Mouse (Mus musculus) cerebellum, adult 18-20 months (tissue): ENCODE measurements around the gene Rps29.

Experiments used
- DNase-seq, 2 experiments: peaks; one replicate each; pipeline ENCODE4 v3.0.0; 2021

Rps29 gene

DNA sequence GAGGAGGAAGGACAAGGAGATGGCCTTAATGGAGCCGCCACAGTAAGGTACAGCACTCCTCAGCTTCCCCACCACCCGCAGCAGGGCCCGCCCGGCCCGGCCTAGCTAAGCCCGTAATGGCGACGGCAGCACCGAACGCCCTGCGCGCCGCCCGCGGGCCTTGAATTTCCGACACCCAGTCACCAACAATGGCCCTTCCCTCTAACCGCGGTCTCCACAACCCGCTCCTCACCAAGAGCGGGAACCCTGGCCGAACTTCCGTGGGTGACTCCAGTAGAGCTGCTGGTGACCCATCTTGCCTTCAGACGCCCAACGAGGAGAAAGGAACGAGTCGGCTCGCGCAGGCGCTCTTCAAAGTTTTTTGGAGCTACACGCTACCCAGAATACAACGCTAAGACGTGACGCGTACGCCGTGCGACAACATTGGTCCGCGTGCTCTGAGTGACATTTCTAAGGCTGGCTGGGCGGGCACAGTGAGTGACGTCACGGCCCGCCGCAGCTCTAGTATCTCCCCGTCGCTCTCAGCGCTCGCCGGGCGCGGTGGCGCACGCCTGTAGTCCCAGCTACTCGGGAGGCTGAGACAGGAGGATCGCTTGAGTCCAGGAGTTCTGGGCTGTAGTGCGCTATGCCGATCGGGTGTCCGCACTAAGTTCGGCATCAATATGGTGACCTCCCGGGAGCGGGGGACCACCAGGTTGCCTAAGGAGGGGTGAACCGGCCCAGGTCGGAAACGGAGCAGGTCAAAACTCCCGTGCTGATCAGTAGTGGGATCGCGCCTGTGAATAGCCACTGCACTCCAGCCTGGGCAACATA is at the start of gene Rps29:
TSS of gene Rps29 (minus strand) at position 422 of the 813 bp plus-strand sequence.
- DNase-seq, result peak; percentile 97 to 98

DNA sequence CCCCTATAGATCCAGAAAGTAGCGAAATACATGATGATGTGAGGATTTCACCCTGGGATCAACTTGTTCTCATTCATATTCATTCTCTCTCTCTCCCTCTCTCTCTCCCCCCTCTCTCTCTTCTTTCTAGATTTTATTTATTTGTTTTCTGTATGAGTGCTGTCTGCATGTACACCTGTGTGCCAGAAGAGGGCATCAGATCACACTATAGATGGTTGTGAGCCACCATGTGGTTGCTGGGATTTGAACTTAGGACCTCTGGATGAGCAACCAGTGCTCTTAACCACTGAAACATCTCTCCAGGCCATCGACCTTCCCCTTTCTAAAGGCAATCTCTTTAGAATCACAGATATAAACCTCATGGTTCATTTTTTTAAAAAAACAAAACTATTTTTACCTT is 49.5 kb upstream of the Rps29 start:
- no peak for DNase-seq

- no peak for DNase-seq
Observed at GRCm38 (mm10) chr12:69207926-69208325, 48.9 kb upstream of the Rps29 start.

- DNase-seq, result no peak
Observed at GRCm38 (mm10) chr12:69207396-69207795, 48.4 kb upstream of the Rps29 start.

DNA sequence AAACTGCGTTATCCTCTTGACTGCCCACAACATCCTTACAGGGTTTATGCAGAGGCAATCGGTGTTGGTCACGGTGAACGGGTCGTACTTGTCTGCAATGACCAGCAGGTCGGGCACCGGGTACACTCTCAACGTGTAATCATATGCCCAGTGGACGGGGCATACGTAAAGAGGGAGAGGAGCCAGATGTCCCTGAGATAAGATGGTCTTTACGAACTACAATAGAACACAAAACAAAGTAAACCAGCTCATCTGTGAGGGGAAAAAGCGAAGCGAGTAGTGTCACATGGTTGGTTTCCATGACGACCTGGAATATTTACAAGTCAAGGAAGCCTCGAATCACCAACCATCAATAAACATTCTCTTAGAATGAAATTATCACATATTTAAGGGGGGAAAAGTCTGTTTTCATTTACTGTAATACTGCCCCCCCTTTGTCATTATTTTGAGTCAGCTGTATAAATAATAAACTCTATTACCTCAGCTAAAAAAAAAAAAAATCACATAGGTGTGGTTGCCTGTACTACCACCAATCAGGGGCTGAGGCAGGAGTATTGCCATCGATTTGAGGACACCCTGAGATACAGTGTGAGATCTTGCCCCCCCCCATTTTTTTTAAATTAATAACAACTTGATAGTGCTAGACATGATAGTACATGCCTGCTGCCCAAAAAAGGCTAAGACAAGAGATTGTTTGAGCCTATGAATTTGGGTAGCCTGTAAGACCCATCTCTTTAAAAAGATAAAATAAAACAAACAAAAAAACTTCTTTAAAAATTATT is 45.3 kb upstream of the Rps29 start, which contains the start of gene Gm49384:
TSS of gene Gm49384 (minus strand) at position 216 of the 782 bp plus-strand sequence.
- no peak for DNase-seq

DNA sequence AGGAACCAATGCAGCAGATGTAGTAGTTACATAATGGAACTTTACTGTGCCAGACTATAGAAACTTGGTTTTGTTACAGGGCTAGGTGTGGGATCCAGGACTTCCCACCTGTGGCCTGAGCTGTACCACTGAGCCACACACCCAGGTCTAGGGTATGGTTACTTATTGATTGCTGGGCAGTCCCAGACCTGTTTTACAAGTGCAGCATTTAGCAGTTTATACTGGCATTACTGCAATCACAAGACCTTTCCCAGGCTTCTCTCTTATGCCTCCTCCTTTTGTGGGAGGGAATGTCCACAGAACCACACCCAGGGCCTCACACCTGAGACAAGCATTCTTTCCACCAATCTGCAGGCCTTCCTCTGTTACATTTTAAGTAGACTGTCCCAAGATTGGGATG is 40.0 kb upstream of the Rps29 start:
- no peak for DNase-seq

DNA sequence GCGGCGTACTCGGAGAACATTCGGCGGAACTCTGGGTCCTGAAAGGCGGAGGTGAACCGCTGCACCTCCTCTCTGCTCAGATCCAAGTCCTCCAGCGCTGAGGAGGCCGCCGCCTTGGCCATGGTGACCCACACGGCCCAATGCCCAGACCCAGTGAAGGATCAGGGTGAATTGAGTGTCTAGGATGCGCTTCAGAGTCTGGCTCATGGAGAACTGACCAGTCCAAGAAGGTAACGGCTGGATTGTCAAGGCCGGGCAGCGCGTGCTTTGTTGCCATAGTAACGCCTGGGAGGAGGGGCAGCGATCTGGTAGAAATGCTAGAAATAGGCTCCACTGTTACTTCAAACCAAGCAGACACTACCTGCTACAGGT is 39.2 kb upstream of the Rps29 start, which contains the start of gene Dnaaf2:
TSS of gene Dnaaf2 (minus strand) at position 266 of the 372 bp plus-strand sequence.
- DNase-seq, result peak; percentile 66 to 74

- peak; percentile 47 to 67 for DNase-seq
Observed at GRCm38 (mm10) chr12:69197378-69198163, 38.6 kb upstream of the Rps29 start.

- peak; percentile 69 to 85 for DNase-seq
Observed at GRCm38 (mm10) chr12:69196444-69197377, 37.7 kb upstream of the Rps29 start, which contains the start of gene Gm49383. Gene Gm49383 (minus strand): TSS chr12:69197104.

- DNase-seq, result no peak
Observed at GRCm38 (mm10) chr12:69192637-69193036, 33.7 kb upstream of the Rps29 start.

DNA sequence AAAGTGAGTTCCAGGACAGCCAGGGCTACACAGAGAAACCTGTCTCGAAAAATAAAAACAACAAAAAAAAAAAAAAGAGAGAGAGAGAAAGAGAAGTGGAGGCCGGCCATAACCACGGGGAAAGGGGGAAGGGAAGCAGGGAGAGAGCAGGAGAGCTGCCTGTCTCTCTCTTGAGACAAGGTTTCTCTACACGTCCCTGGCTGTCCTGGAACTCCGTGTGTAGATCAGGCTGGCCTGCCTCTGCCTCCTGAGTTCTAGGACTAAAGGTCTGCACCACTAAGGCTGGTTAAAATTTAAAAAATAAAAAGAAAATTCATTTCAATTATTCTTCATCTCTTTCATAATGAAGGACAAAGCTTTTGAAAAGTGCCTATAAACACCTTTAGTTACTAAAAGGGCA is 32.4 kb upstream of the Rps29 start:
- no peak for DNase-seq

DNA sequence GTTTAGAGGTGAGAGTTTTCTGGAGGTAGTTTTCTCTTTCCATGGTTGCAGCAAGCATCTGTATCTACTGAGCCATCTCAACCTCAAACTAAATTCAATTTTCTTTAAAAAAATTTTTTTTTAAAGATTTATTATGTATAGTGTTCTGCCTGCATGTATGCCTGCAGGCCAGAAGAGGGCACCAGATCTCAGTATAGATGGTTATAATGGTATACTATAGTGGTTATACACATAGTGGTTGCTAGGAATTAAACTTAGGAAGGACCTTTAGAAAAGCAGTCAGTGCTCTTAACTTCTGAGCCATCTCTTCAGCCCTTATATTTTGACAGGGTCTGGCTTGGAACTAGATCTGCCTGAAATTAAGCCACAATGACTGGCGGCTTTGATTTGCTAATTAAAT is 31.5 kb upstream of the Rps29 start:
- no peak for DNase-seq

DNA sequence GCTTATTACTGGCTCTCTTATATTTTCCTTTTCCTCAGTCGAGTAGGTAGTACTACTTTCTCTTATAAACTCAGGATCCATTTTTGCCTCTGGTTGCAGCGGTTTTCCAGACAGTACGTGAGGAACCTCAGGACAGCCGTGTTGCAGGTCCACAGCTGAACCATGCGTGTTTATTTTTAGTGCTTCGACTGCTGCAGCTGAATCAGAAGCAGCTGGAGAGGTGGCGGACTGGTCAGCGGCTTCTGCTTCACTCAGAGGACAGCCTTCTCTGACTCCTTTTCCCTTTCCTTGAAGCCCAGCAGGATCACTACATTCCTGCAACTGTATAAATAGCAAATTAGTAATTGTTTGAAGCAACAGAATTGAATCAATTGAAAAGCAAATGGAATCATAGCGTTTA is 31.1 kb upstream of the Rps29 start:
- no peak for DNase-seq

DNA sequence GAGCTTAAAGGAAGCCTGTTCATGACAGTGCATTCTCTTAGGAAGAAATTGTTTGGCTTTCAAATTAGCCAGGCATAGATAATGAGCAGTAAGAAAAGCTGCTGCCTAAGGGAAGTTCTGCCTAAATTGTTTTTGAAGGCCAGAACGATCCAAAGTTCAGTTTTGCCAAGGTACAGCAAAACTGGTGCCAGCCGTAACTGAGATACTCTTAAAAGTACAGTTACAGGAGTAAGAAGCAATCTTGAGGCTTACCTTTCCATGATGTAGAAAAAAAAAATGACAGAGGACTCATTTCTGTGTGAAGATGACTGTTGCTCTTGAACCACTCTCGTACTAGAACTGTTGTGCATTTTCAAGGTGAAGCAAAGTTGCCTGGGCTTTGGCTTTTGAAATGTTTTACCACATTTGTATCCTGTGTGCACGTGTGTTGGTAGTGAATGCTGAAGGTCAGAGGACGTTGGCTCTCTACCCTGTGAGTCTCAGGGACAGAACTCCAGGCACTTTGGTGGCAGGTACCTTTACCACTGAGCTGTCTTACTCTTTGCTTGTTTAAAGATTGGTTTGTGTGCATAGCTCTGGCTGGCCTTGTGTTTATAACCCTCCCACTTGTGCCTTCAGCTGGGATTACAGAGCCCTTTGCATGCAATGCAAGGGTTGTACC is 28.0 kb upstream of the Rps29 start:
- DNase-seq, result no peak

- no peak for DNase-seq
Observed at GRCm38 (mm10) chr12:69185371-69185770, 26.4 kb upstream of the Rps29 start.

DNA sequence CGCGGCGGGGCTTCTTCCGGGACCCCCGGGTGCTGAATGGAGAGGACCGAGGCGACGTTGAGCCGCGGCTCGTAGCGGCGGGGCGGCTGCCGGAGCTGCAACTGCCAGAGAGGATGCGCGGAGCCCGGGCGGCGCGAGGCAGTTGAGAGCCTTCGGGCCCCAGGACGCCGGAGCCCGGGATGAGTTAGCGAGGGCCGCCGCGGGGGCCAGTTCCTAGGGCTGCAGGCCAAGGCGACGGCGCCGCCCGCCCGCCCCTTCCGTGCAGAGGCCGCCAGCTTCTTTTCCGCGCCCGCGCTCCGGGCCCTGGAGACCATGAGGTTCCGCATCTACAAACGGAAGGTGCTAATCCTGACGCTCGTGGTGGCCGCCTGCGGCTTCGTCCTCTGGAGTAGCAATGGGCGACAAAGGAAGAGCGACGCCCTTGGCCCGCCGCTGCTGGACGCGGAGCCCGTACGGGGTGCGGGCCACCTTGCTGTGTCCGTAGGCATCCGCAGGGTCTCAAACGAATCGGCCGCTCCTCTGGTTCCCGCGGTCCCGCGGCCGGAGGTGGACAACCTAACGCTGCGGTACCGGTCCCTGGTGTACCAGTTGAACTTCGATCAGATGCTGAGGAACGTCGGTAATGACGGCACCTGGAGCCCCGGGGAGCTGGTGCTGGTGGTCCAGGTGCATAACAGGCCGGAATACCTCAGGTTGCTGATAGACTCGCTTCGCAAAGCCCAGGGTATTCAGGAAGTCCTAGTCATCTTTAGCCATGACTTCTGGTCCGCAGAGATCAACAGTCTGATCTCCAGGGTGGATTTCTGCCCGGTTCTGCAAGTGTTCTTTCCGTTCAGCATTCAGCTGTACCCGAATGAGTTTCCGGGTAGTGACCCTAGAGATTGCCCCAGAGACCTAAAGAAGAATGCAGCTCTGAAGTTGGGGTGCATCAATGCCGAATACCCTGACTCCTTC is 25.6 kb upstream of the Rps29 start:
- DNase-seq, result no peak

- DNase-seq, result peak; percentile 99 to 100
Observed at GRCm38 (mm10) chr12:69183583-69184308, 24.8 kb upstream of the Rps29 start, which contains the start of the genes Rpl36al and Mgat2. Gene Rpl36al (minus strand): TSS chr12:69184083. Gene Mgat2 (plus strand): TSS chr12:69184157.

DNA sequence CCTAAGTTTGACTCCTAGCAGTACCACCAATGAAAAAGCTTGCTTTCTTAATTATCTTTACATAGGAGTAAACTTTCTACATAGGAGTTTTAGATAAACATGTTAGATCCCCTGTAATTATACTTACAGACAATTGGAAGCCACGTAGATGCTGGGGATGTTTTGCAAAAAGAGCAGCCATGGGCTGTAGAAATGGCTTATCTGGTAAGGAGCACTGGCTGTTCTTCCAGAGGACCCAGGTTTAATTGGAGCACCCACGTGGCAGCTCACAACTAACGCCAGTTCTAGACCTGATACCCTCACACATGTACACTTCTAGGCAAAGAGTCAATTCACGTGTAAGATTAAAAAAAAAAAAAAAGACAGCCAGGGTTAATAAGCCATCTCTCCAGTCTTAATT is 22.8 kb upstream of the Rps29 start:
- no peak for DNase-seq

GRCm38 (mm10) chr12:69179371-69179770 is 20.4 kb upstream of the Rps29 start:
- no peak for DNase-seq
